Mouse (Mus musculus) liver, embryonic 14.5 days (tissue): ENCODE data around the gene Dusp2. TPM values are rescaled to one million over a fixed set of nuclear protein-coding genes. Genes with fewer than 3 reads are reported as not detected.
A peak's percentile ranks its signal among the peaks of the same experiment; 100 is the strongest.

Experiments
- ATAC-seq: fragments of 200-750 bp; cut with Nextera tagmentation; 2 replicates; pipeline ENCODE4 v1.8.0; 2017; ENCODE audit warnings: moderate number of reproducible peaks, mild to moderate bottlenecking, moderate library complexity; ENCODE audit not compliant: insufficient read depth
- DNase-seq, 3 experiments: peaks; one replicate each; pipeline ENCODE4 v3.0.0-alpha.2; 2012 to 2013; ENCODE audit warnings: low read depth in 3 of 3, low spot score in 3 of 3
- H3K27ac ChIP-seq: fragments of 300-500 bp; sonication (generic); 2 replicates; pipeline ENCODE4 v1.5.1; 2014; ENCODE audit warnings: moderate library complexity, mild to moderate bottlenecking, control low read depth, inconsistent platforms
- H3K27me3 ChIP-seq: fragments of 300-500 bp; sonication (generic); 2 replicates; pipeline ENCODE4 v1.6.1; 2014; ENCODE audit warnings: mild to moderate bottlenecking, low read length, moderate library complexity; ENCODE audit not compliant: control insufficient read depth, insufficient read depth
- H3K36me3 ChIP-seq: fragments of 300-500 bp; sonication (generic); replicated peaks from 2 replicates; pipeline ENCODE4 v1.6.1; 2014; ENCODE audit warnings: low read depth; ENCODE audit not compliant: control insufficient read depth, insufficient read depth
- H3K4me1 ChIP-seq, 2 experiments: fragments of 200-500 bp in 1 of 2; fragments of 300-500 bp in 1 of 2; sonication (generic) in 1 of 2; replicated peaks; 2 replicates each; pipeline ENCODE4 v1.6.1; 2012 to 2014; ENCODE audit warnings: antibody characterized with exemption in 1 of 2, inconsistent platforms in 1 of 2, low read length in 1 of 2; ENCODE audit not compliant: control insufficient read depth in 2 of 2, insufficient read depth in 2 of 2
- H3K4me2 ChIP-seq: fragments of 300-500 bp; sonication (generic); 2 replicates; pipeline ENCODE4 v1.6.1; 2014; ENCODE audit warnings: low read depth, mild to moderate bottlenecking, control low read depth, moderate library complexity
- H3K4me3 ChIP-seq, 2 experiments: fragments of 200-500 bp in 1 of 2; fragments of 300-500 bp in 1 of 2; sonication (generic) in 1 of 2; 2 replicates each; pipeline ENCODE4 v1.5.1; 2012 to 2014; ENCODE audit warnings: low read depth in 2 of 2, low read length in 2 of 2, mild to moderate bottlenecking in 2 of 2, control low read depth in 1 of 2, inconsistent platforms in 1 of 2, moderate library complexity in 1 of 2; ENCODE audit not compliant: insufficient read depth in 1 of 2
- H3K9ac ChIP-seq: fragments of 300-500 bp; sonication (generic); replicated peaks from 2 replicates; pipeline ENCODE4 v1.6.1; 2014; ENCODE audit warnings: mild to moderate bottlenecking, control low read depth, moderate library complexity
- H3K9me3 ChIP-seq: fragments of 300-500 bp; sonication (generic); 2 replicates; pipeline ENCODE4 v1.6.1; 2016; ENCODE audit warnings: low read length, mixed read lengths; ENCODE audit not compliant: control insufficient read depth
- CTCF ChIP-seq: IDR thresholded peaks from 2 replicates; pipeline ENCODE4 v1.5.1; 2016; ENCODE audit warnings: antibody characterized with exemption, low read depth, control low read depth
- EP300 ChIP-seq: IDR thresholded peaks from 2 replicates; pipeline ENCODE4 v1.6.1; 2016; ENCODE audit warnings: antibody characterized with exemption, low read depth
- WGBS: fragments of 180-500 bp; shearing (Covaris S2); extraction: QIAGEN DNeasy Blood & Tissue Kit; methylation state at CpG from one replicate; pipeline ENCODE4 v1.1.7; 2014; ENCODE audit not compliant: insufficient replicate concordance; 5-methylcytosine and 5-hydroxymethylcytosine counted together
- polyA plus RNA-seq, 2 experiments: library from polyadenylated mRNA; depleted of rRNA in 1 of 2; stranded (reverse) in 1 of 2; unstranded in 1 of 2; fragments of >200 nt; fragmentation: Nextera tagmentation in 1 of 2; extraction: Ambion mirVana in 1 of 2; gene quantifications; 2 replicates each; pipeline versions ENCODE4 v1.2.1 to v1.2.3; 2012 to 2014

Dusp2 gene
- polyA plus RNA-seq, 2 experiments, result 1.5 to 1.8 TPM

- ATAC-seq (peak; percentile 90), DNase-seq (peak; percentile 81 to 84 (median 84))
- peak; percentile 80 for TF ChIP-seq EP300
- TF ChIP-seq CTCF, result no peak
- Histone ChIP-seq H3K9me3 (no peaks in the 10 kb centered on the region), H3K27ac (peak overlapping the region; percentile 86), H3K27me3 (peaks cover 4% of the 10 kb centered on the region), H3K4me2 (peak overlapping the region; percentile 79), H3K4me1 (peaks cover 82 to 95% of the 10 kb centered on the region in 2 experiments), H3K36me3 (peaks cover 15% of the 10 kb centered on the region), H3K4me3 (peak overlapping the region; percentile 63 to 77), H3K9ac (peak overlapping the region; percentile 86)
- 20% methylated on average over 9 of the region's 9 CpGs for WGBS
These were observed 34.9 kb downstream of the Dusp2 start for GRCm38 (mm10) chr2:127370561-127371483.

GRCm38 (mm10) chr2:127371484-127371861, 35.5 kb downstream of the Dusp2 start:
- Histone ChIP-seq H3K4me2 (peak overlapping the region; percentile 79), H3K4me1 (peaks cover 86 to 93% of the 10 kb centered on the region in 2 experiments)

GRCm38 (mm10) chr2:127372082-127372481, 36.1 kb downstream of the Dusp2 start:
- TF ChIP-seq CTCF (no peak), EP300 (no peak)
- Histone ChIP-seq H3K27ac (peak overlapping the region; percentile 86), H3K9me3 (no peaks in the 10 kb centered on the region), H3K4me1 (peaks cover 86 to 94% of the 10 kb centered on the region in 2 experiments), H3K4me3 (no peak overlapping the region), H3K27me3 (no peaks in the 10 kb centered on the region), H3K9ac (peak overlapping the region; percentile 60), H3K36me3 (peaks cover 11% of the 10 kb centered on the region), H3K4me2 (peak overlapping the region; percentile 79)
- DNase-seq, result no peak
- WGBS, result 57% methylated on average over 2 of the region's 2 CpGs
- no peak for ATAC-seq

More at GRCm38 (mm10) chr2:127371484-127371861, 35.5 kb downstream of the Dusp2 start:
- H3K36me3 ChIP-seq, result peaks cover 14% of the 10 kb centered on the region
- no peaks in the 10 kb centered on the region for H3K9me3 ChIP-seq
- no peaks in the 10 kb centered on the region; the same call in 1 of the 2 replicates for H3K27me3 ChIP-seq
- TF ChIP-seq EP300 (no peak), CTCF (no peak)
- H3K9ac ChIP-seq, result peak overlapping the region; percentile 60
- peak overlapping the region; percentile 86 for H3K27ac ChIP-seq
- H3K4me3 ChIP-seq, result peak overlapping the region; percentile 12 to 63; a peak in 3 of 4 replicates
- ATAC-seq, result peak; percentile 77
- DNase-seq, result peak; percentile 58 to 75 (median 67)
- WGBS, result 33% methylated on average over 1 of the region's 1 CpGs

- DNase-seq, result peak; percentile 50 to 58 (median 54)
These were observed 38.2 kb downstream of the Dusp2 start for GRCm38 (mm10) chr2:127374131-127374530.

GRCm38 (mm10) chr2:127375087-127375486, 39.1 kb downstream of the Dusp2 start:
- H3K9ac ChIP-seq, result peak overlapping the region; percentile 72
- no peak for TF ChIP-seq CTCF
- no peak for TF ChIP-seq EP300
- H3K27ac ChIP-seq, result peak overlapping the region; percentile 86
- H3K9me3 ChIP-seq, result no peaks in the 10 kb centered on the region
- peak overlapping the region; percentile 37 to 48 for H3K4me3 ChIP-seq
- ATAC-seq, result no peak
- peaks cover 59 to 84% of the 10 kb centered on the region in 2 experiments for H3K4me1 ChIP-seq
- no peak for DNase-seq
- H3K36me3 ChIP-seq, result no peaks in the 10 kb centered on the region
- peak overlapping the region; percentile 79 for H3K4me2 ChIP-seq
- 16% methylated on average over 3 of the region's 3 CpGs for WGBS
- no peaks in the 10 kb centered on the region for H3K27me3 ChIP-seq

More at GRCm38 (mm10) chr2:127374131-127374530, 38.2 kb downstream of the Dusp2 start:
- Histone ChIP-seq H3K4me1 (peaks cover 68 to 91% of the 10 kb centered on the region in 2 experiments), H3K9ac (peak overlapping the region; percentile 72), H3K9me3 (no peaks in the 10 kb centered on the region), H3K27ac (peak overlapping the region; percentile 86), H3K4me3 (peak overlapping the region; percentile 37 to 48), H3K27me3 (no peaks in the 10 kb centered on the region), H3K4me2 (peak overlapping the region; percentile 79), H3K36me3 (0 out of 2 replicates have a peak, but pooled peaks cover 1% of the 10 kb centered on the region)
- 23% methylated on average over 3 of the region's 3 CpGs for WGBS
- ATAC-seq, result peak; percentile 21
- TF ChIP-seq EP300 (peak; percentile 60), CTCF (no peak)
